Mouse (Mus musculus): Measurements from ENCODE around the gene Nav2. TPM values are rescaled to one million over a fixed set of nuclear protein-coding genes. Genes with fewer than 3 reads are reported as not detected.

Nav2 gene
- total and polyA plus RNA-seq, 3 experiments: 1.0 TPM; not detected in 2

- DNase-seq (ENCODE audit: low spot score): no peak
- Histone ChIP-seq H3K27me3 (ENCODE audit: insufficient read depth, low read length) (no peaks in the 10 kb centered on the region), H3K4me3 (ENCODE audit: low read depth, low read length) (no peak overlapping the region), H3K9me3 (replicated peaks) (peaks cover 89% of the 10 kb centered on the region), H3K4me1 (ENCODE audit: insufficient read depth, low read depth, low read length) (no peaks in the 10 kb centered on the region), H3K36me3 (replicated peaks) (no peaks in the 10 kb centered on the region)
- TF ChIP-seq GATA1 (IDR thresholded peaks at IDR 0.05; ENCODE audit: borderline replicate concordance, low read length): no peak
- TF ChIP-seq POLR2AphosphoS5 (IDR thresholded peaks at IDR 0.05; ENCODE audit: insufficient replicate concordance, low read depth, low read length): no peak
- TF ChIP-seq GATA2 (IDR thresholded peaks at IDR 0.05; ENCODE audit: borderline replicate concordance, low read depth, low read length): no peak
- no peak for TF ChIP-seq TAL1 (conservative IDR thresholded peaks at IDR 0.05; ENCODE audit: low read depth, low read length)
- ATAC-seq (ENCODE audit: extremely low read depth, insufficient number of reproducible peaks, low FRiP score, poor library complexity, severe bottlenecking): no peak
These were observed 297.0 kb downstream of the Nav2 start for GRCm38 (mm10) chr7:49205551-49205950.

GRCm38 (mm10) chr7:49206775-49207676 lies 298.5 kb downstream of the Nav2 start:
- H3K9me3 ChIP-seq (replicated peaks): peaks cover 89% of the 10 kb centered on the region
- no peaks in the 10 kb centered on the region for H3K27me3 ChIP-seq (ENCODE audit: insufficient read depth, low read length)
- DNase-seq (ENCODE audit: low spot score) (no peak), ATAC-seq (ENCODE audit: extremely low read depth, insufficient number of reproducible peaks, low FRiP score, poor library complexity, severe bottlenecking) (no peak)
- H3K4me1 ChIP-seq (ENCODE audit: insufficient read depth, low read depth, low read length): no peaks in the 10 kb centered on the region
- H3K36me3 ChIP-seq (replicated peaks): no peaks in the 10 kb centered on the region
- H3K4me3 ChIP-seq (ENCODE audit: low read depth, low read length): no peak overlapping the region
- no peak for TF ChIP-seq CTCF (IDR thresholded peaks at IDR 0.05; ENCODE audit: low read depth, low read length)
- TF ChIP-seq POLR2AphosphoS5 (IDR thresholded peaks at IDR 0.05; ENCODE audit: insufficient replicate concordance, low read depth, low read length): no peak
- TF ChIP-seq GATA1 (IDR thresholded peaks at IDR 0.05; ENCODE audit: borderline replicate concordance, low read length): no peak

DNA sequence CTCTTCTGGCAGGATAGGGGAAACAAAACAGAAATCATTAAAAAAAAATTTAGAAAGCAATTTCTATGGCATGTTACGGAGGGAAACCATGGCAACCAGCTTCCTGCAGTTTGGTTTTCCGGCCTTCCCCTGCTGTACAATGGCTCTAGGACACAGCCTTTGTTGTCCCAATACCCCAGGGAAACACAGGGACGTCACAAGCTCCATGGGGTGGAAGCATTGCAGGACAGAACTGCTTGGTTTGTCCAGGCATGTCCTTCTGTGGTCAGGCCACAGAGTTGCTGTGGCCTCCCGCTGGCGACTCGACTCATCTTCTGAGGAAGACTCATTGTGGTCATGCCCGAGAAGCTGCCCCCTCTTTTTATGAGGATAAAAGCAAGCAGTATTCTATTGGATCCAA lies 301.0 kb downstream of the Nav2 start:
- peaks cover 84% of the 10 kb centered on the region for H3K9me3 ChIP-seq (replicated peaks)

DNA sequence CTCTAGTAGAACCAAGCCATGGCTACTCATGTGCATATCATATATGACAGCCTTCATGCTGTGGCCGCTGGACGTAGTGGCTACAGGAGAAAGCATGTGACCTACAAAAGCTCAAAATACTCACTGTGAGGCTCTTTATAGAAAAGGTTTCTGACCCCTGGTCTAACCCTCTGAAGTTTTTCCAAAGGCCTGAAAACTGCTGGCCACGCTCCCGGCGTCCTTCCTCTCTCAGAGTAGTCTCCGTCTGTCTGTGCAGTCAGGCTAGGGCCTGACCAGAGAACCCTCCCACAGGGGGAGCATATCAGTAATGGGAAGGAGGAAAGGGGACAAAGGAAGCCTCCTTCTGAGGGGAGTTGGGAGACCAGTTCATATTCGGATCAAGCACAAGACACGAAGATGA lies 302.2 kb downstream of the Nav2 start:
- DNase-seq (ENCODE audit: low spot score): no peak
- ATAC-seq (ENCODE audit: extremely low read depth, insufficient number of reproducible peaks, low FRiP score, poor library complexity, severe bottlenecking): no peak
- Histone ChIP-seq H3K4me1 (ENCODE audit: insufficient read depth, low read depth, low read length) (no peaks in the 10 kb centered on the region), H3K9me3 (replicated peaks) (peaks cover 81% of the 10 kb centered on the region), H3K27me3 (ENCODE audit: insufficient read depth, low read length) (no peaks in the 10 kb centered on the region), H3K36me3 (replicated peaks) (no peaks in the 10 kb centered on the region), H3K4me3 (ENCODE audit: low read depth, low read length) (no peak overlapping the region)
- TF ChIP-seq TAL1 (conservative IDR thresholded peaks at IDR 0.05; ENCODE audit: low read depth, low read length): no peak
- TF ChIP-seq GATA2 (IDR thresholded peaks at IDR 0.05; ENCODE audit: borderline replicate concordance, low read depth, low read length): no peak
- no peak for TF ChIP-seq POLR2AphosphoS5 (IDR thresholded peaks at IDR 0.05; ENCODE audit: insufficient replicate concordance, low read depth, low read length)
- no peak for TF ChIP-seq GATA1 (IDR thresholded peaks at IDR 0.05; ENCODE audit: borderline replicate concordance, low read length)
- TF ChIP-seq CTCF (IDR thresholded peaks at IDR 0.05; ENCODE audit: low read depth, low read length): no peak

More for the DNA sequence above, 301.0 kb downstream of the Nav2 start:
- Histone ChIP-seq H3K27me3 (ENCODE audit: insufficient read depth, low read length) (no peaks in the 10 kb centered on the region), H3K4me1 (ENCODE audit: insufficient read depth, low read depth, low read length) (no peaks in the 10 kb centered on the region), H3K4me3 (ENCODE audit: low read depth, low read length) (no peak overlapping the region), H3K36me3 (replicated peaks) (no peaks in the 10 kb centered on the region)
- TF ChIP-seq GATA2 (IDR thresholded peaks at IDR 0.05; ENCODE audit: borderline replicate concordance, low read depth, low read length): no peak
- TF ChIP-seq CTCF (IDR thresholded peaks at IDR 0.05; ENCODE audit: low read depth, low read length): no peak
- no peak for TF ChIP-seq POLR2AphosphoS5 (IDR thresholded peaks at IDR 0.05; ENCODE audit: insufficient replicate concordance, low read depth, low read length)
- TF ChIP-seq GATA1 (IDR thresholded peaks at IDR 0.05; ENCODE audit: borderline replicate concordance, low read length): no peak
- TF ChIP-seq TAL1 (conservative IDR thresholded peaks at IDR 0.05; ENCODE audit: low read depth, low read length): no peak
- no peak for ATAC-seq (ENCODE audit: extremely low read depth, insufficient number of reproducible peaks, low FRiP score, poor library complexity, severe bottlenecking)
- DNase-seq (ENCODE audit: low spot score): no peak

- H3K27me3 ChIP-seq (ENCODE audit: insufficient read depth, low read length): no peaks in the 10 kb centered on the region
- no peak for DNase-seq (ENCODE audit: low spot score)
- H3K4me1 ChIP-seq (ENCODE audit: insufficient read depth, low read depth, low read length): no peaks in the 10 kb centered on the region
- no peaks in the 10 kb centered on the region for H3K36me3 ChIP-seq (replicated peaks)
- H3K4me3 ChIP-seq (ENCODE audit: low read depth, low read length): no peak overlapping the region
- H3K9me3 ChIP-seq (replicated peaks): peaks cover 79% of the 10 kb centered on the region
- ATAC-seq (ENCODE audit: extremely low read depth, insufficient number of reproducible peaks, low FRiP score, poor library complexity, severe bottlenecking): no peak
- TF ChIP-seq CTCF (IDR thresholded peaks at IDR 0.05; ENCODE audit: low read depth, low read length) (no peak), POLR2AphosphoS5 (IDR thresholded peaks at IDR 0.05; ENCODE audit: insufficient replicate concordance, low read depth, low read length) (no peak), TAL1 (conservative IDR thresholded peaks at IDR 0.05; ENCODE audit: low read depth, low read length) (no peak), GATA2 (IDR thresholded peaks at IDR 0.05; ENCODE audit: borderline replicate concordance, low read depth, low read length) (no peak), GATA1 (IDR thresholded peaks at IDR 0.05; ENCODE audit: borderline replicate concordance, low read length) (no peak)
These were observed 304.5 kb downstream of the Nav2 start for GRCm38 (mm10) chr7:49213011-49213410.

DNA sequence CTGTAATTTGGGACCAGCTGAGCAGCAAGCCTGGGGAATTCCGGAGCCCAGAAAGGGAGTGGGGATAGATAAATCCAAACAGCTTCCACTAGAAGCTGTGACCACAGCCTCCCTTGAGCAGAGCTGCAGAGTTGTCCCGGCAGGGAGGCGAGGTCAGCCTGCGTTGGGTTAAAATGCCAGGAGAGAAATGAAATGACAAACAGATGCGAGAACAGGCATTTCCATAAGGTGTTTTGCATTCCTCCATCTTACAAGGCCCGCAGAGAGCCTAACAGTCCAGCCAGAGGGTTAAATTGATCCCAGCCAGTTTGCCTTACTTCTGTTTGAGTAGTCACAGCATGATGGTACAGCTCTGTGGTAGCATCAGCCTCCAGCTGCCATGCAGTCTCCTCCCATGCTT lies 309.3 kb downstream of the Nav2 start:
- no peaks in the 10 kb centered on the region for H3K27me3 ChIP-seq (ENCODE audit: insufficient read depth, low read length)
- no peaks in the 10 kb centered on the region for H3K4me1 ChIP-seq (ENCODE audit: insufficient read depth, low read depth, low read length)
- no peak overlapping the region for H3K4me3 ChIP-seq (ENCODE audit: low read depth, low read length)
- peaks cover 72% of the 10 kb centered on the region for H3K9me3 ChIP-seq (replicated peaks)
- TF ChIP-seq GATA2 (IDR thresholded peaks at IDR 0.05; ENCODE audit: borderline replicate concordance, low read depth, low read length) (no peak), GATA1 (IDR thresholded peaks at IDR 0.05; ENCODE audit: borderline replicate concordance, low read length) (no peak), CTCF (IDR thresholded peaks at IDR 0.05; ENCODE audit: low read depth, low read length) (no peak), TAL1 (conservative IDR thresholded peaks at IDR 0.05; ENCODE audit: low read depth, low read length) (no peak), POLR2AphosphoS5 (IDR thresholded peaks at IDR 0.05; ENCODE audit: insufficient replicate concordance, low read depth, low read length) (no peak)
- no peak for ATAC-seq (ENCODE audit: extremely low read depth, insufficient number of reproducible peaks, low FRiP score, poor library complexity, severe bottlenecking)
- no peak for DNase-seq (ENCODE audit: low spot score)
- no peaks in the 10 kb centered on the region for H3K36me3 ChIP-seq (replicated peaks)
